Mouse (Mus musculus) forebrain, postnatal 0 days (tissue): ENCODE measurements around the gene Hemgn. TPM values are rescaled to one million over a fixed set of nuclear protein-coding genes. Genes with fewer than 3 reads are reported as not detected.

ENCODE experiments used
- ATAC-seq: fragments of 200-750 bp; cut with Nextera tagmentation; 2 replicates; pipeline ENCODE4 v1.8.0; 2017; ENCODE audit warnings: mild to moderate bottlenecking, moderate library complexity
- DNase-seq: peaks from one replicate; pipeline ENCODE4 v3.0.0-alpha.2; 2015
- H3K27ac ChIP-seq: fragments of 300-500 bp; sonication (generic); 2 replicates; pipeline ENCODE4 v1.5.1; 2014; ENCODE audit warnings: low read depth, mild to moderate bottlenecking, antibody characterized with exemption, low read length, moderate library complexity, mixed read lengths
- H3K27me3 ChIP-seq: fragments of 300-500 bp; sonication (generic); 2 replicates; pipeline ENCODE4 v1.6.1; 2014; ENCODE audit warnings: mild to moderate bottlenecking, low read length, mixed read lengths; ENCODE audit not compliant: insufficient read depth
- H3K36me3 ChIP-seq: fragments of 300-500 bp; sonication (generic); 2 replicates; pipeline ENCODE4 v1.6.1; 2014; ENCODE audit warnings: mild to moderate bottlenecking, moderate library complexity; ENCODE audit not compliant: insufficient read depth
- H3K4me1 ChIP-seq: fragments of 300-500 bp; sonication (generic); 2 replicates; pipeline ENCODE4 v1.6.1; 2014; ENCODE audit warnings: antibody characterized with exemption; ENCODE audit not compliant: insufficient read depth
- H3K4me2 ChIP-seq: fragments of 300-500 bp; sonication (generic); 2 replicates; pipeline ENCODE4 v1.6.1; 2014; ENCODE audit warnings: low read depth, mild to moderate bottlenecking, moderate library complexity
- H3K4me3 ChIP-seq: fragments of 300-500 bp; sonication (generic); 2 replicates; pipeline ENCODE4 v1.5.1; 2014; ENCODE audit warnings: low read depth, low read length, mixed read lengths
- H3K9ac ChIP-seq: fragments of 300-500 bp; sonication (generic); 2 replicates; pipeline ENCODE4 v1.6.1; 2014; ENCODE audit warnings: mild to moderate bottlenecking
- H3K9me3 ChIP-seq: fragments of 300-500 bp; sonication (generic); 2 replicates; pipeline ENCODE4 v1.6.1; 2016; ENCODE audit warnings: low read length
- CTCF ChIP-seq: sonication (generic); IDR thresholded peaks from 2 replicates; pipeline ENCODE4 v1.5.1; 2016; ENCODE audit warnings: antibody characterized with exemption, control low read depth, low read depth
- WGBS: fragments of 180-500 bp; shearing (Covaris S2); extraction: QIAGEN DNeasy Blood & Tissue Kit; methylation state at CpG from one replicate; pipeline ENCODE4 v1.1.7; 2014; 5-methylcytosine and 5-hydroxymethylcytosine counted together
- polyA plus RNA-seq: library from polyadenylated mRNA; unstranded; fragments of >200 nt; fragmentation: Nextera tagmentation; extraction: Ambion mirVana; gene quantifications from 2 replicates; pipeline ENCODE4 v1.2.1, GENCODE M21; 2015
- total RNA-seq: library from RNA; depleted of rRNA; stranded (reverse); fragments of >200 nt; gene quantifications from 2 replicates; pipeline ENCODE4 v1.2.3, GENCODE M21; 2014; rRNA removed

Hemgn gene
- total and polyA plus RNA-seq, 2 experiments from 2014 or later = not detected

DNA sequence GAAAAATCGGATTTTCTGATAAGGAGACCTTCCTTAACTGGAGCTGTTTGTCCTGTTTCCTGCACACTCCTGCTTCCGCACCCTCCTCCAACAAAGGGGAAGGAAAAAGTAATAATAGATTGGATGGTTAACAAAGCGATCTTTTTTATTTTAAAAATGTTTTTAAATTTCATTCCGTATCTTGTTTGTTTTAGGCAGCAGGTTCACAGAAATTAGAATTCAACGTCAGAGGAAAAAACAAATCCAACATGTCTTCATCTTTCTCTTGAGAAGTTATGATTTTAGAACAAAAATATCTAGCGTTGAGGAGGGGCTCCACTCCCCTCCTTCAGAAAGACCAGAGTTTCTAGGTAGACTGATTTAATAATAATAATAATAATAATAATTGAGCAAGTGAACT lies 67.1 kb downstream of the Hemgn start:
- ATAC-seq (no peak), DNase-seq (no peak)
- 19% methylated on average over 6 of the region's 6 CpGs for WGBS
- no peak overlapping the region for H3K27ac ChIP-seq
- no peaks in the 10 kb centered on the region for H3K9me3 ChIP-seq
- no peaks in the 10 kb centered on the region for H3K36me3 ChIP-seq
- no peaks in the 10 kb centered on the region for H3K4me1 ChIP-seq
- no peak overlapping the region for H3K4me3 ChIP-seq
- H3K27me3 ChIP-seq = peaks cover 90% of the 10 kb centered on the region
- H3K4me2 ChIP-seq = no peak overlapping the region
- no peak overlapping the region for H3K9ac ChIP-seq
- TF ChIP-seq CTCF = no peak

GRCm38 (mm10) chr4:46345773-46346100 lies 67.6 kb downstream of the Hemgn start:
- H3K4me2 ChIP-seq = no peak overlapping the region
- no peaks in the 10 kb centered on the region for H3K36me3 ChIP-seq
- TF ChIP-seq CTCF = no peak
- peaks cover 92% of the 10 kb centered on the region for H3K27me3 ChIP-seq
- ATAC-seq (no peak), DNase-seq (no peak)
- H3K9me3 ChIP-seq = no peaks in the 10 kb centered on the region
- no peak overlapping the region for H3K9ac ChIP-seq
- no peak overlapping the region for H3K4me3 ChIP-seq
- H3K4me1 ChIP-seq = no peaks in the 10 kb centered on the region
- no peak overlapping the region for H3K27ac ChIP-seq
- WGBS = 18% methylated on average over 3 of the region's 3 CpGs

GRCm38 (mm10) chr4:46345056-46345772 lies 68.1 kb downstream of the Hemgn start:
- DNase-seq (no peak), ATAC-seq (no peak)
- no peak overlapping the region for H3K27ac ChIP-seq
- no peaks in the 10 kb centered on the region for H3K36me3 ChIP-seq
- peak overlapping the region; percentile 42 for H3K4me3 ChIP-seq
- no peaks in the 10 kb centered on the region for H3K9me3 ChIP-seq
- WGBS = 3% methylated on average over 66 of the region's 67 CpGs
- no peaks in the 10 kb centered on the region for H3K4me1 ChIP-seq
- peaks cover 92% of the 10 kb centered on the region for H3K27me3 ChIP-seq
- no peak overlapping the region for H3K9ac ChIP-seq
- no peak for TF ChIP-seq CTCF
- H3K4me2 ChIP-seq = 0 out of 2 replicates have a peak overlapping the region, but pooled peaks have one; percentile 47

DNA sequence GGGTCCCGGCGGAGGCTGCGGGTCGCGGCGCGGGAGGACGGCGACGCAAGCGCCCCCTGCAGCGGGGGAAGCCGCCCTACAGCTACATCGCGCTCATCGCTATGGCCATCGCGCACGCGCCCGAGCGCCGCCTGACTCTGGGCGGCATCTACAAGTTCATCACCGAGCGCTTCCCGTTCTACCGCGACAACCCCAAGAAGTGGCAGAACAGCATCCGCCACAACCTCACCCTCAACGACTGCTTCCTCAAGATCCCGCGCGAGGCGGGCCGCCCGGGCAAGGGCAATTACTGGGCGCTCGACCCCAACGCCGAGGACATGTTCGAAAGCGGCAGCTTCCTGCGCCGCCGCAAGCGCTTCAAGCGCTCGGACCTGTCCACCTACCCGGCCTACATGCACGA lies 69.0 kb downstream of the Hemgn start:
- no peaks in the 10 kb centered on the region for H3K36me3 ChIP-seq
- DNase-seq (peak; percentile 59), ATAC-seq (peak; percentile 73)
- H3K4me2 ChIP-seq = peak overlapping the region; percentile 47
- no peaks in the 10 kb centered on the region for H3K9me3 ChIP-seq
- H3K4me1 ChIP-seq = no peaks in the 10 kb centered on the region
- H3K27ac ChIP-seq = no peak overlapping the region
- whole genome bisulfite sequencing = under 1% methylated on average over 50 of the region's 51 CpGs
- peaks cover 92% of the 10 kb centered on the region for H3K27me3 ChIP-seq
- no peak overlapping the region for H3K9ac ChIP-seq
- H3K4me3 ChIP-seq = peak overlapping the region; percentile 42
- peak; percentile 25; the same call in 1 of the 2 replicates for TF ChIP-seq CTCF

Other genes with a start within 250 kb of the Hemgn start
- gene Xpa, start 217.2 kb downstream of the Hemgn start, total RNA-seq = 33.8 and 34.0 TPM in 2 replicates
- 44.5 and 45.8 TPM in 2 replicates for gene Xpa, start 217.2 kb downstream of the Hemgn start, polyA plus RNA-seq
- 0.05 TPM in 1 of 2 replicates, not detected in the other for gene Foxe1, start 69.9 kb downstream of the Hemgn start, total RNA-seq
- not detected in 2 replicates for gene Foxe1, start 69.9 kb downstream of the Hemgn start, polyA plus RNA-seq
- 9.0 and 10.4 TPM in 2 replicates for gene Trmo, start 24.1 kb downstream of the Hemgn start, total RNA-seq
- 6.5 and 6.7 TPM in 2 replicates for gene Trmo, start 24.1 kb downstream of the Hemgn start, polyA plus RNA-seq
- gene Anp32b, start 37.4 kb upstream of the Hemgn start, total RNA-seq = 3.4 and 4.7 TPM in 2 replicates
- 60.2 and 65.9 TPM in 2 replicates for gene Anp32b, start 37.4 kb upstream of the Hemgn start, polyA plus RNA-seq
- 87.1 and 89.3 TPM in 2 replicates for gene Nans, start 75.7 kb upstream of the Hemgn start, total RNA-seq
- 69.8 and 70.2 TPM in 2 replicates for gene Nans, start 75.7 kb upstream of the Hemgn start, polyA plus RNA-seq
- gene Trim14, start 122.6 kb upstream of the Hemgn start, total RNA-seq = 1.4 and 1.8 TPM in 2 replicates
- gene Trim14, start 122.6 kb upstream of the Hemgn start, polyA plus RNA-seq = 0.73 and 0.82 TPM in 2 replicates
- gene Coro2a, start 188.7 kb upstream of the Hemgn start, total RNA-seq = 17.8 and 20.6 TPM in 2 replicates
- 4.1 and 7.5 TPM in 2 replicates for gene Coro2a, start 188.7 kb upstream of the Hemgn start, polyA plus RNA-seq
- gene Tbc1d2, start 236.7 kb upstream of the Hemgn start, total RNA-seq = 0.77 and 1.5 TPM in 2 replicates
- gene Tbc1d2, start 236.7 kb upstream of the Hemgn start, polyA plus RNA-seq = 0.47 and 0.67 TPM in 2 replicates